Mouse (Mus musculus) E14TG2a.4 (cell line): ENCODE results near the gene Fibcd1.

ENCODE experiments used
- CTCF ChIP-seq: conservative IDR thresholded peaks from 2 replicates; pipeline ENCODE4 v1.5.1; 2014; ENCODE audit warnings: low read length
- NANOG ChIP-seq: IDR thresholded peaks from 2 replicates; pipeline ENCODE4 v1.6.1; 2014; ENCODE audit warnings: borderline replicate concordance, low read length, mixed read lengths
- POU5F1 ChIP-seq: IDR thresholded peaks from 2 replicates; pipeline ENCODE4 v1.6.1; 2014; ENCODE audit warnings: low read length, borderline replicate concordance

DNA sequence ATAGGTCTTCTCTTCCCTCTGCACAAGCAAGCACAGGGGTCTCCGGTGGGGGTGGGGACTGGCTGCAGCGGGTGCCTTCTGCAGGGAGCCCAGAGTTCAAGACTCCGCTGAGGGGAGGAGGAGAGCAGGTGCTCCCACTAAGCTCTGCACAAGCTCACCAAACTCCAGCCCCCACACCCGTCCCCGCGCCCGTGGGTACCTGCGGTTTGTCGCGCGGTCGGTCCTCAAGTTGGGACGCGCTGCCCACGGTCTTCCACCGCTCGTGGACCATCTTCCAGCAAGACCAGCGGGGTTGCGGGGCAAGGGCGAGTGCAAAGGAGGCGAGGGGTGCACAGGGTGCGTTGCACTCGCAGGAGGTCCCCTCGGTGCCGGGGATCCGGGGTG, 301 bp downstream of the Fibcd1 start:
- TF ChIP-seq CTCF = no peak
- TF ChIP-seq POU5F1 = no peak
- no peak for TF ChIP-seq NANOG
